Mouse (Mus musculus) intestine, embryonic 16.5 days (tissue): ENCODE measurements at regions not wholly inside any gene's neighbourhood (a gene's known extent, or its start where the extent isn't known, plus 50 kb on each side); places are given as distances from the start of the nearest gene placed in this dataset.

Source experiments
- ATAC-seq: fragments of 200-750 bp; cut with Nextera tagmentation; 2 replicates; pipeline ENCODE4 v1.8.0; 2017; ENCODE audit warnings: moderate TSS enrichment, moderate library complexity
- H3K27ac ChIP-seq: fragments of 300-500 bp; sonication (generic); 2 replicates; pipeline ENCODE4 v1.5.1; 2014; ENCODE audit warnings: mild to moderate bottlenecking, low read length
- H3K27me3 ChIP-seq: fragments of 300-500 bp; sonication (generic); replicated peaks from 2 replicates; pipeline ENCODE4 v1.6.1; 2014; ENCODE audit warnings: low read length, control low read depth, mixed read lengths; ENCODE audit not compliant: control insufficient read depth, insufficient read depth
- H3K36me3 ChIP-seq: fragments of 300-500 bp; sonication (generic); 2 replicates; pipeline ENCODE4 v1.6.1; 2014; ENCODE audit warnings: low read length, control low read depth; ENCODE audit not compliant: control insufficient read depth, insufficient read depth
- H3K4me1 ChIP-seq: fragments of 300-500 bp; sonication (generic); 2 replicates; pipeline ENCODE4 v1.6.1; 2014; ENCODE audit warnings: low read length, control low read depth, mixed read lengths; ENCODE audit not compliant: control insufficient read depth, insufficient read depth
- H3K4me2 ChIP-seq: fragments of 300-500 bp; sonication (generic); 2 replicates; pipeline ENCODE4 v1.6.1; 2014; ENCODE audit warnings: low read depth, low read length, control low read depth
- H3K4me3 ChIP-seq: fragments of 300-500 bp; sonication (generic); 2 replicates; pipeline ENCODE4 v1.5.1; 2014; ENCODE audit warnings: mild to moderate bottlenecking, low read length
- H3K9ac ChIP-seq: fragments of 300-500 bp; sonication (generic); 2 replicates; pipeline ENCODE4 v1.6.1; 2014; ENCODE audit warnings: low read depth, low read length
- H3K9me3 ChIP-seq: fragments of 300-500 bp; sonication (generic); 2 replicates; pipeline ENCODE4 v1.6.1; 2016; ENCODE audit warnings: low read length, control low read depth; ENCODE audit not compliant: control insufficient read depth
- WGBS: fragments of 180-500 bp; shearing (Covaris S2); extraction: QIAGEN DNeasy Blood & Tissue Kit; methylation state at CpG from one replicate; pipeline ENCODE4 v1.1.7; 2014; 5-methylcytosine and 5-hydroxymethylcytosine counted together

DNA sequence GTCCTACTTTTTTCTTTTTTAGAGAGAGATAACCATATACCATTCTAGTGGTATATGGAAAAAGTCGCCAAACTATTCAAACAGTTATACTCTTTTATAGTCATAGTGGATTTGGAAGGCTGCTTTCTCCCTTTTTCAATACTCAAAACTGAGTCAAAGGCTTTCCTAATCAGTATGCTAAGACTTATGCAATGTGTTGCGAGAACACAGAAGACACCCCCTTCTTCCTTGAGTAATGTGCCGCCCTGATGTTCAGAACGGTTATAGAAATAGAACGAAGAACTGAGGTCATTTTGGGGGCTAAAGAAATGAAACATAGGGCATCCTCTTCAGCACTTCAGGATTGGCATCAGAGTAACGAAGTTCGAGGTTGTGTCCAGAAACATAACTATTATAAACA is 192.7 kb downstream of the Gm11146 start:
- no peak overlapping the region for H3K27ac ChIP-seq
- WGBS, result 81% methylated on average over 7 of the region's 7 CpGs
- H3K9me3 ChIP-seq, result no peaks in the 10 kb centered on the region
- H3K4me1 ChIP-seq, result no peaks in the 10 kb centered on the region
- no peak overlapping the region for H3K4me2 ChIP-seq
- no peak overlapping the region for H3K4me3 ChIP-seq
- H3K27me3 ChIP-seq, result no peaks in the 10 kb centered on the region
- no peaks in the 10 kb centered on the region for H3K36me3 ChIP-seq
- ATAC-seq, result no peak
- H3K9ac ChIP-seq, result no peak overlapping the region

- Histone ChIP-seq H3K27ac (no peak overlapping the region), H3K9ac (no peak overlapping the region), H3K9me3 (no peaks in the 10 kb centered on the region), H3K4me2 (no peak overlapping the region), H3K27me3 (no peaks in the 10 kb centered on the region), H3K4me1 (no peaks in the 10 kb centered on the region), H3K4me3 (no peak overlapping the region), H3K36me3 (no peaks in the 10 kb centered on the region)
- WGBS, result 77% methylated on average over 5 of the region's 5 CpGs
- ATAC-seq, result no peak
Observed at GRCm38 (mm10) chr16:77406999-77407398, 194.9 kb downstream of the Gm11146 start.

GRCm38 (mm10) chr16:77405859-77406258 is 196.0 kb downstream of the Gm11146 start:
- 67% methylated on average over 6 of the region's 6 CpGs for WGBS
- no peak overlapping the region for H3K9ac ChIP-seq
- H3K27ac ChIP-seq, result no peak overlapping the region
- no peaks in the 10 kb centered on the region for H3K36me3 ChIP-seq
- H3K4me3 ChIP-seq, result no peak overlapping the region
- ATAC-seq, result no peak
- H3K4me2 ChIP-seq, result no peak overlapping the region
- no peaks in the 10 kb centered on the region for H3K27me3 ChIP-seq
- no peaks in the 10 kb centered on the region for H3K9me3 ChIP-seq
- no peaks in the 10 kb centered on the region; the same call in 1 of the 2 replicates for H3K4me1 ChIP-seq

- Histone ChIP-seq H3K4me3 (no peak overlapping the region), H3K36me3 (no peaks in the 10 kb centered on the region), H3K4me1 (peaks cover 3% of the 10 kb centered on the region; the same call in 1 of the 2 replicates), H3K9ac (no peak overlapping the region), H3K27ac (no peak overlapping the region), H3K4me2 (no peak overlapping the region), H3K9me3 (no peaks in the 10 kb centered on the region), H3K27me3 (no peaks in the 10 kb centered on the region)
- 61% methylated on average over 8 of the region's 8 CpGs for WGBS
- no peak for ATAC-seq
Observed at GRCm38 (mm10) chr16:77405181-77405818, 196.6 kb downstream of the Gm11146 start.

DNA sequence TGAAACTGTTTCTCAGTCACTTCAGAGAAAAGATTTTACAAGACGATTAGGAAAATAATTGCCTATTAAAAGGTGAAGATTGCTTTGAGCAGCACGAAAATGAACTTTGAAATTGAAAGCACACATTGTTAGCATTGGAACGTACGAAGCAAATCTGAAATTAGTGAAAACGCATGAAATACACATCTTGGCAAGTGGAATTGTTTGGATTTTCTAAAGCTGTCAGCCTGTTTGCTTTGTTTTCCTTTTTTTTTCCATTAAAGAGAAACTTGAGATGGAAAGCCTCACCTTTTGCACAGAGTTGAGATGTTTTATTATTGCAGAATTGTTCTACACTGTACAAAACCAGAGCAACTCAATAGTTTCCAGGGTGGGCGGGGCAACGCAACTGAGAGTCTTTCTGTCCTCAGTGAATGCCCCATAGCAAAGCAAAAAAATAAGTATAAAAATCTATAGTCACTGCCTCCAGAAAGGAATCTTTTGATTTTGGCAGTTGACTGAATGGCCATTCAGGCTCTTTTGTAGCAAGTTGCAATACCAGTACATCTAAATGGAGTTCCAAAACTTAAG is 199.1 kb downstream of the Gm11146 start:
- H3K36me3 ChIP-seq, result no peaks in the 10 kb centered on the region
- no peak overlapping the region for H3K4me2 ChIP-seq
- peaks cover 9% of the 10 kb centered on the region; the same call in 1 of the 2 replicates for H3K4me1 ChIP-seq
- H3K27me3 ChIP-seq, result no peaks in the 10 kb centered on the region
- no peak overlapping the region for H3K9ac ChIP-seq
- no peak overlapping the region for H3K27ac ChIP-seq
- WGBS, result 85% methylated on average over 7 of the region's 7 CpGs
- no peak overlapping the region for H3K4me3 ChIP-seq
- ATAC-seq, result no peak
- H3K9me3 ChIP-seq, result no peaks in the 10 kb centered on the region

- Histone ChIP-seq H3K4me1 (peaks cover 9% of the 10 kb centered on the region; the same call in 1 of the 2 replicates), H3K27ac (no peak overlapping the region), H3K9ac (no peak overlapping the region), H3K9me3 (no peaks in the 10 kb centered on the region), H3K4me3 (no peak overlapping the region), H3K27me3 (no peaks in the 10 kb centered on the region), H3K36me3 (no peaks in the 10 kb centered on the region), H3K4me2 (no peak overlapping the region)
- ATAC-seq, result no peak
- 64% methylated on average over 4 of the region's 4 CpGs for WGBS
Observed at GRCm38 (mm10) chr16:77401185-77401943, 200.5 kb downstream of the Gm11146 start.

- 3% methylated on average over 13 of the region's 13 CpGs for WGBS
Observed at GRCm38 (mm10) chr16:77400276-77400891, 201.5 kb downstream of the Gm11146 start.

DNA sequence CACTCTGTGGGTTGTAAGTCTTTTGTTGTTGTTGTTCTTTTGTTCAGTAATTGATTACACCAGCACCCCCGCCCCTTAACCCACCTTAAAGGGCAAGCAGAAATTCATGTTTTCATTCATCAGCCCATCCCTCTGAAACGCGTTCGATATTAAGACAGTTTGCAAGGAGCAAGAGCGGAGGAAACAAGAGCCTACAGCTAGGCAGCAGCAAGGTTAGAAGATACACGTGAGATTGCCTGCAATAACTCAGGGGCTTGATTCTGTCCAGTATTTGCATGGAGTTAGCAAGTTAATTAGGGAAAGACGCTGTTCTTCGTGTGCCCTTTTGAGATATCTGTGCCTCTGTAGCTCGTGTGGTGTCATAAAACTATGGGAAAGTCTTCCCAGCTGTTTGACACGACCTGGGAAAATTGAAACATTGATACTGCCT is 202.0 kb downstream of the Gm11146 start:
- 16% methylated on average over 10 of the region's 10 CpGs for WGBS
- ATAC-seq, result peak; percentile 26; the same call in 1 of the 2 replicates

More at GRCm38 (mm10) chr16:77400276-77400891, 201.5 kb downstream of the Gm11146 start:
- no peaks in the 10 kb centered on the region for H3K36me3 ChIP-seq
- no peaks in the 10 kb centered on the region for H3K27me3 ChIP-seq
- H3K4me3 ChIP-seq, result peak overlapping the region; percentile 23
- no peaks in the 10 kb centered on the region for H3K9me3 ChIP-seq
- no peak overlapping the region for H3K27ac ChIP-seq
- ATAC-seq, result peak; percentile 54
- H3K9ac ChIP-seq, result peak overlapping the region; percentile 38; the same call in 1 of the 2 replicates
- H3K4me1 ChIP-seq, result peaks cover 9% of the 10 kb centered on the region; the same call in 1 of the 2 replicates
- peak overlapping the region; percentile 55 for H3K4me2 ChIP-seq

More for the DNA sequence above, 202.0 kb downstream of the Gm11146 start:
- peak overlapping the region; percentile 23 for H3K4me3 ChIP-seq
- H3K36me3 ChIP-seq, result no peaks in the 10 kb centered on the region
- no peak overlapping the region for H3K27ac ChIP-seq
- no peaks in the 10 kb centered on the region for H3K9me3 ChIP-seq
- peak overlapping the region; percentile 55 for H3K4me2 ChIP-seq
- H3K4me1 ChIP-seq, result peaks cover 11% of the 10 kb centered on the region; the same call in 1 of the 2 replicates
- H3K27me3 ChIP-seq, result no peaks in the 10 kb centered on the region
- H3K9ac ChIP-seq, result peak overlapping the region; percentile 38; the same call in 1 of the 2 replicates
